Mouse (Mus musculus) midbrain, embryonic 16.5 days (tissue): ENCODE measurements around the gene Prpsap2. TPM values are rescaled to one million over a fixed set of nuclear protein-coding genes. Genes with fewer than 3 reads are reported as not detected.

Source experiments
- ATAC-seq: fragments of 200-750 bp; cut with Nextera tagmentation; 2 replicates; pipeline ENCODE4 v1.8.0; 2017; ENCODE audit warnings: moderate TSS enrichment
- H3K27ac ChIP-seq: fragments of 300-500 bp; sonication (generic); 2 replicates; pipeline ENCODE4 v1.5.1; 2014; ENCODE audit warnings: mild to moderate bottlenecking, low read length, mixed read lengths
- H3K27me3 ChIP-seq: fragments of 300-500 bp; sonication (generic); 2 replicates; pipeline ENCODE4 v1.6.1; 2014; ENCODE audit warnings: low read depth, low read length, mixed read lengths; ENCODE audit not compliant: control insufficient read depth, insufficient read depth
- H3K36me3 ChIP-seq: fragments of 300-500 bp; sonication (generic); 2 replicates; pipeline ENCODE4 v1.6.1; 2014; ENCODE audit warnings: mild to moderate bottlenecking, low read length, moderate library complexity, mixed read lengths; ENCODE audit not compliant: control insufficient read depth, insufficient read depth
- H3K4me1 ChIP-seq: fragments of 300-500 bp; sonication (generic); 2 replicates; pipeline ENCODE4 v1.6.1; 2014; ENCODE audit warnings: mild to moderate bottlenecking, low read length, mixed read lengths; ENCODE audit not compliant: control insufficient read depth, insufficient read depth
- H3K4me2 ChIP-seq: fragments of 300-500 bp; sonication (generic); 2 replicates; pipeline ENCODE4 v1.6.1; 2014; ENCODE audit warnings: mild to moderate bottlenecking, low read length, mixed read lengths
- H3K4me3 ChIP-seq: fragments of 300-500 bp; sonication (generic); 2 replicates; pipeline ENCODE4 v1.5.1; 2014; ENCODE audit warnings: low read depth, mild to moderate bottlenecking, low read length, moderate library complexity, mixed read lengths
- H3K9ac ChIP-seq: fragments of 300-500 bp; sonication (generic); 2 replicates; pipeline ENCODE4 v1.6.1; 2014; ENCODE audit warnings: low read depth, low read length, mixed read lengths
- H3K9me3 ChIP-seq: fragments of 300-500 bp; sonication (generic); replicated peaks from 2 replicates; pipeline ENCODE4 v1.6.1; 2014; ENCODE audit warnings: mild to moderate bottlenecking, low read length, mixed read lengths; ENCODE audit not compliant: control insufficient read depth, poor library complexity, severe bottlenecking
- WGBS: fragments of 180-500 bp; shearing (Covaris S2); extraction: QIAGEN DNeasy Blood & Tissue Kit; methylation state at CpG from one replicate; pipeline ENCODE4 v1.1.7; 2014; 5-methylcytosine and 5-hydroxymethylcytosine counted together
- polyA plus RNA-seq: library from polyadenylated mRNA; unstranded; fragments of >200 nt; fragmentation: Nextera tagmentation; extraction: Ambion mirVana; gene quantifications from 2 replicates; pipeline ENCODE4 v1.2.1, GENCODE M21; 2015

The Prpsap2 gene
- polyA plus RNA-seq, 1 experiment from 2014 or later = 55.3 TPM

DNA sequence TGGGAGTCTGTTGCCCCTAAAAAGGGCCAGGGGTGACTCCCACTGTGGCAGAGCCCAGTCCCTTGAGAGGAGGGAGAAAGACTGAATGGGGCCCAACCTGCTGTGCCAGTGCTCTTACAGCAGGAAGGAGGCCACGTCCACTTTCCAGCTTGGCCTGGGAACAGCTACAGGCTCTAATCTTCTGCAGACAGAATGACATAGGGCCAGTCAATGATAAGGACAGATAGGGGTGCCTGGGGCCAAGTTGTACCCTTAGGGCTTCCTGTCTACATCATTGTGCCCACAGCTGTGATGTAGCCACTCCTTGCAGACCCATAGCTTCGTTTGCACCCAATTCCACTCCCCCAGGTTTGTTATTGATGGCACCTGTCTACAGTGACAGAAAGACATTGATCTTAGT, 75.7 kb downstream of the Prpsap2 start:
- peaks cover 27% of the 10 kb centered on the region for H3K27me3 ChIP-seq
- WGBS = 71% methylated on average over 2 of the region's 2 CpGs

DNA sequence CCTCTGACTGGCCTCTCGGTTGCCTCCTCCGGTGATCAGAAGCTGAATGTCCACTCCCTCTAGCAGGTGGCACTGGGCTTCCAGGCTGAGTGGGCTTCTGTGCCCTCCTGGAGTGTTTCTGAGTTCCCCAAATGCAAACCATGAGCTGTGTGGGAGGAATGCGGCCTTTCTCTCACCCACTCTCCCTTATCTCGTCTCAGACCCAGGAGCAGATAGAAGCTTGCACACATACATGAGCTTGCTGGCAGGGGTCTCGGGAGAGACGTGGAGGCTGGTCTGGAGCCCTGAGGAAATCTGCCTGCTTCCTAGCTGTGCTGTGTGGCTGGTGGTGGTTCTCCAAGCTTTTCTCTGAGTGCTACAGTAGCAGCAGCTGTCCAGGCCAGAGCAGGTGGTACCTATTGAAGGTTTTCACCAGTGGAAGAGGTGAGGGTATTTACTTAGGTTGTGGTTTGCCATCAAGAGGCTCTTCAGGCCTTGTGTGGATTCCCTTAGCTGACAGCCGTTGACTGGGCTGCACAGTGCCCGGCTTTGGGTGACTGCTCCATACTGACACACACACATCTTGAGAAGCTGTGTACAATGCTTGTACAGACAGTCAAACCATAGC, 76.7 kb downstream of the Prpsap2 start:
- ATAC-seq = no peak
- Histone ChIP-seq H3K4me1 (0 out of 2 replicates have a peak, but pooled peaks cover 3% of the 10 kb centered on the region), H3K4me3 (no peak overlapping the region), H3K9me3 (no peaks in the 10 kb centered on the region), H3K9ac (no peak overlapping the region), H3K4me2 (no peak overlapping the region), H3K27ac (no peak overlapping the region), H3K36me3 (no peaks in the 10 kb centered on the region), H3K27me3 (peaks cover 27% of the 10 kb centered on the region)
- WGBS = 69% methylated on average over 8 of the region's 8 CpGs

More for the DNA sequence above, 75.7 kb downstream of the Prpsap2 start:
- Histone ChIP-seq H3K4me3 (no peak overlapping the region), H3K27ac (no peak overlapping the region), H3K4me1 (0 out of 2 replicates have a peak, but pooled peaks cover 3% of the 10 kb centered on the region), H3K4me2 (no peak overlapping the region), H3K36me3 (no peaks in the 10 kb centered on the region), H3K9me3 (no peaks in the 10 kb centered on the region), H3K9ac (no peak overlapping the region)
- ATAC-seq = no peak

GRCm38 (mm10) chr11:61683907-61684731, 77.8 kb downstream of the Prpsap2 start, which contains the start of gene Fam83g:
Gene Fam83g (plus strand): TSS chr11:61684091.
- Histone ChIP-seq H3K27ac (no peak within 1 kb of the TSS), H3K27me3 (peaks cover 27% of the 10 kb centered on the region), H3K9ac (0 out of 2 replicates have a peak within 1 kb of the TSS, but pooled peaks have one; percentile 28), H3K4me3 (peak within 1 kb of the TSS; percentile 29), H3K9me3 (no peaks in the 10 kb centered on the region), H3K36me3 (no peaks in the 10 kb centered on the region), H3K4me1 (0 out of 2 replicates have a peak, but pooled peaks cover 3% of the 10 kb centered on the region), H3K4me2 (peak within 1 kb of the TSS; percentile 48)
- WGBS = 2% methylated on average over 70 of the region's 76 CpGs
- no peak for ATAC-seq

Other genes starting within 250 kb of the Prpsap2 start
- gene Epn2, start 182.4 kb downstream of the Prpsap2 start, polyA plus RNA-seq = 78.0 and 82.3 TPM in 2 replicates
- gene Grap, start 108.8 kb downstream of the Prpsap2 start, polyA plus RNA-seq = 10.7 and 11.6 TPM in 2 replicates
- 0.11 and 0.26 TPM in 2 replicates for gene Fam83g, start 78.0 kb downstream of the Prpsap2 start, polyA plus RNA-seq
- gene Slc5a10, start 41.3 kb downstream of the Prpsap2 start, polyA plus RNA-seq = not detected in 2 replicates
- gene Ulk2, start 93.0 kb upstream of the Prpsap2 start, polyA plus RNA-seq = 43.9 and 44.0 TPM in 2 replicates
- gene Akap10, start 168.2 kb upstream of the Prpsap2 start, polyA plus RNA-seq = 10.3 and 12.2 TPM in 2 replicates
- 8.0 and 9.9 TPM in 2 replicates for gene Specc1, start 194.7 kb upstream of the Prpsap2 start, polyA plus RNA-seq